Mouse (Mus musculus) forebrain, embryonic 12.5 days (tissue): ENCODE data around the gene Dst. TPM values are rescaled to one million over a fixed set of nuclear protein-coding genes. Genes with fewer than 3 reads are reported as not detected.

Experiments
- ATAC-seq: fragments of 200-750 bp; cut with Nextera tagmentation; 2 replicates; pipeline ENCODE4 v1.8.0; 2017; ENCODE audit warnings: moderate TSS enrichment; ENCODE audit not compliant: low FRiP score
- H3K27ac ChIP-seq: fragments of 300-500 bp; sonication (generic); 2 replicates; pipeline ENCODE4 v1.5.1; 2016; ENCODE audit warnings: mild to moderate bottlenecking
- H3K27me3 ChIP-seq: fragments of 300-500 bp; sonication (generic); 2 replicates; pipeline ENCODE4 v1.6.1; 2016; ENCODE audit warnings: mild to moderate bottlenecking
- H3K36me3 ChIP-seq: fragments of 300-500 bp; sonication (generic); replicated peaks from 2 replicates; pipeline ENCODE4 v1.6.1; 2016; ENCODE audit warnings: mild to moderate bottlenecking
- H3K4me1 ChIP-seq: fragments of 300-500 bp; sonication (generic); 2 replicates; pipeline ENCODE4 v1.6.1; 2016
- H3K4me2 ChIP-seq: fragments of 300-500 bp; sonication (generic); 2 replicates; pipeline ENCODE4 v1.6.1; 2016; ENCODE audit warnings: mild to moderate bottlenecking, moderate library complexity
- H3K4me3 ChIP-seq: fragments of 300-500 bp; sonication (generic); replicated peaks from 2 replicates; pipeline ENCODE4 v1.5.1; 2016; ENCODE audit warnings: mild to moderate bottlenecking
- H3K9ac ChIP-seq: fragments of 300-500 bp; sonication (generic); 2 replicates; pipeline ENCODE4 v1.6.1; 2016; ENCODE audit warnings: mild to moderate bottlenecking
- H3K9me3 ChIP-seq: fragments of 300-500 bp; sonication (generic); 2 replicates; pipeline ENCODE4 v1.6.1; 2016
- WGBS: fragments of 180-500 bp; shearing (Covaris S2); methylation state at CpG from one replicate; pipeline ENCODE4 v1.1.7; 2016; 5-methylcytosine and 5-hydroxymethylcytosine counted together
- polyA plus RNA-seq: library from polyadenylated mRNA; unstranded; fragments of >200 nt; fragmentation: Nextera tagmentation; extraction: Ambion mirVana; gene quantifications from 2 replicates; pipeline ENCODE4 v1.2.1, GENCODE M21; 2016

Gene Dst
- polyA plus RNA-seq, 1 experiment from 2014 or later: 30.8 TPM

DNA sequence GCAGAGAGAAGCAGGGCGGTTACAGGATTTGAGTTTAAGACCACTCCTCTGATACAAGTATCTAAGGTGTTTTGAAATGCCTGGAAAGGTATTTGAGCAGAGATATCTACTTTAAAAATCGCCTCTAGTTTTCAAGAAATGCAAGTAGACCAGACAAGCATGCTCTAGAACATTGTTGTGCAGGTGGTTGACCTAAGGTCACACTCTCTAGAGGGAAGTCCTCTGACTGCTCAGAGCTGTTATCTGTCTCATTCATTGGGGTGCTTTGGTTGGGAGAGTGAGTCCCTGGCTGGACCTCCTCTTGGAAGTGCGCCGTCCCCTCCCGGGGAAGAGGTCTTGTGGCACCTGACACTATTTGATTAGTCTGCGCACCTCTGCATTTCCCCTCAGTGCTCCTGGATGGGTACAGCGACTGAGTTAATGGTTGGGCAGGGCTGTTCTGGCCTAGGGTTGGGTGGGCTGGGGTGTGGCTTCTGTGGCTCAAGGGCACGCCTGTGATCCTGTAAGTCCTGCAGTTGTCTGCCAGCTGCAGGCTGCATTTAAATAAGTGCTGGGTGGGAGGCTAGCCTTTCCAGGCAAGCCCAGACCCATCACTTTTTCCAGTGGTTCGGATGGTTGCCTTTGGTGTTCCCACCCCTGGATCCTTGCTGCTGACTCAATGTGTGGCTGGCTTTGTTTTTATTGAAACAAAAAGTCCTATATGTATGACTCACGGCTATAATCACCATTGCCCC, 165.6 kb downstream of the Dst start:
- WGBS: 38% methylated on average over 10 of the region's 10 CpGs
- no peak for ATAC-seq
- Histone ChIP-seq H3K4me2 (no peak overlapping the region), H3K9me3 (no peaks in the 10 kb centered on the region), H3K4me1 (peaks cover 29% of the 10 kb centered on the region), H3K27me3 (no peaks in the 10 kb centered on the region), H3K27ac (no peak overlapping the region), H3K36me3 (no peaks in the 10 kb centered on the region), H3K9ac (no peak overlapping the region), H3K4me3 (no peak overlapping the region)

DNA sequence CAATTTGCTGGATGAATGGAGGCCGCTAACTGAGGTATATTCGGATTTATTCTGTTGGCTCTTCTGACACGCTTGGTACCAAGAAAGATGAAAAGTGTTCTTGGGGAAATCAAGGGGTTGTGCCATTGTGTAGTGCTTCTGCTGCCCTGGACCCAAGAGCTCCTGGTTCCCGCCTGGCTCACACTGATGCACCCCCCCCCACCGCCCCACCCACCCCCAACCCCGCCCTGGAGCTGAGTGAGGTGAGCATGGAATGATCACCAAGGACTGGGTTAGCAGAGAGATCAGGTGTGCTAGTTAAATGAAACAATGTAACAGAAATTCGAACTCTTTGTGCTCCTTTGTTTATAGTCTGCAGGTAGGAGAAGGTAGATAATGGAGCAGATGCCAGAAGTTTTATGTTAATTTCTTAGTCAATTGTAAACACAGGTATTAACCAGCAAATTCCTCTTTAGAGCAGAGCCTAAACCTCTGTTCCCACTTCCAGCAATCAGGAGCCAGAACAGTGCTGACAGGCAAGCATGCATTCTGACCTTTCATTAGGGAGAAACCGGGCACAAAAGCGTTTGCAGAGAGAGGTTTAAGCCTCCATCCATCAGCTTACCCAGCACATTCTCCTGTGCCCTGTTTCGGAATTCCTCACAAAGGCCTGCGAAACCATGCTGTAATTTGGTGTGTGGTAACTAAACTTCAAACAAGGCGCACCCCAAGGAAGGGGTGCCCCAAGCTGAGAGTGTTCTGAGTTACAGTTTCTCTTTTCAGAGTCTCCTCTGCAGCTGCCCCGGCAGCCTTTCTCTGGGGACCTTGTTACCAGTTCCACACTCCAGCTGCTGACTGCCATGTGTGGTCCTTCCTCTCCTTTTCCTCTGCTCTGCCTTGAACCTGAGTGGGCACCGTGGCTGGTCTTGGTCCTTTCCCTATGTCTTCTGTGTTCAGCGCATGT, 166.5 kb downstream of the Dst start:
- peak; percentile 39 for ATAC-seq
- no peaks in the 10 kb centered on the region for H3K9me3 ChIP-seq
- H3K9ac ChIP-seq: no peak overlapping the region
- no peaks in the 10 kb centered on the region for H3K36me3 ChIP-seq
- 0 out of 2 replicates have a peak overlapping the region, but pooled peaks have one; percentile 13 for H3K27ac ChIP-seq
- peaks cover 29% of the 10 kb centered on the region for H3K4me1 ChIP-seq
- 11% methylated on average over 15 of the region's 15 CpGs for WGBS
- H3K4me2 ChIP-seq: peak overlapping the region; percentile 13; the same call in 1 of the 2 replicates
- H3K27me3 ChIP-seq: no peaks in the 10 kb centered on the region
- H3K4me3 ChIP-seq: no peak overlapping the region

DNA sequence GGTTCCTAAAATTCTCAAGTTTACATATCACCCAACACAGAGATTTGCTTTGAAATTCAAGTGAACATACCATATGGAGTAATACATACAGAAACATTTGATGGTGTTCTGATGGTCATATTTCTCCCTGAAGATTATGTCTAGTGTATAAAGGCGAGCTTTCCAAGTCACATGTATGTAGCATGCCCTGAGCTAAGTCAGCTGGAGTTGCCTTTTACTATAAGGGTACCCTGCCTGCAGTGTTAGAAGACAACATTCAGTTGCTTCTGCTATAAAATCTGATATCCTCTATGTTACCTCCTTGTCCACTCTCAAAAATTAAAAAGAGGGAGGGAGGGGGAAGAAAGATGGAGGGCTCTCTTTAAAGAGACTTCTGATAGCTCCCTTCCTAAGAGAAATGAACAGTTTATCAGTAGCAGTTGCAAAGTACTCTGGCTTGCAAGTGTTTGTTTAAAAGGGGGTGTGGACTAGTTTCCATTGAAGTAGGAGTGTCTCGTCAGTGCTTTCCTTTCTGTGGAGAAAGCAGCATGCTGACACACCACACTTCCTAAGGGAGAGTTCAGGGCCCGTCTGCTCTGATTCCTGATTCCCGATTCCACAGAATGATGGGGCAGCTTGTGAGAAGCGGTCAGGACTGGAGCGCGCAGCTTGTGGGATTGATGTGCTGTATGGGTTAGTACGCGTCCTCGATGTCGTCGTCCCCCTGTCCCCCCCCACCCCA, 168.8 kb downstream of the Dst start:
- Histone ChIP-seq H3K9ac (no peak overlapping the region), H3K4me2 (peak overlapping the region; percentile 27), H3K4me1 (peaks cover 29% of the 10 kb centered on the region), H3K36me3 (no peaks in the 10 kb centered on the region), H3K27ac (no peak overlapping the region), H3K27me3 (no peaks in the 10 kb centered on the region), H3K9me3 (no peaks in the 10 kb centered on the region), H3K4me3 (no peak overlapping the region)
- no peak for ATAC-seq
- WGBS: 9% methylated on average over 12 of the region's 12 CpGs

DNA sequence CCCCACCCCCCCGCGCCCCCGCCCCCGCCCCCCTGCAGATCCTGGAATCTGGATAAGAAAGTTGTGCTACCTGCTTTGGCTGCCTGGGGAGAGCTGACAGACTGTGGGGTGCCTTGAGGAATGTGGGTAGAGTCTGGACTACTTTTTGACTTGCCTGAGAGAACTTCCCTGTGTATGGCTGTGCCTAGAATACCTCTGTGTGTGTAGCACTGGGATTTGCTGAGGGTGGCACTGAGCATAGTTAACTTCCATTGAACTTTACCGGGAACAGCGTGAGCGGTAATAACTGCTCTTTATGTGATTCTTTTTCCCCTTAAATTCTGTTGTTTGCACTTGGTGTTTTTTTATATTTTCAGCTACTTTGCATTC, 169.4 kb downstream of the Dst start:
- no peak for ATAC-seq
- H3K9me3 ChIP-seq: no peaks in the 10 kb centered on the region
- H3K27ac ChIP-seq: no peak overlapping the region
- peak overlapping the region; percentile 27 for H3K4me2 ChIP-seq
- no peaks in the 10 kb centered on the region for H3K27me3 ChIP-seq
- H3K9ac ChIP-seq: no peak overlapping the region
- H3K4me1 ChIP-seq: peaks cover 29% of the 10 kb centered on the region
- H3K36me3 ChIP-seq: no peaks in the 10 kb centered on the region
- no peak overlapping the region for H3K4me3 ChIP-seq
- 15% methylated on average over 7 of the region's 7 CpGs for WGBS

DNA sequence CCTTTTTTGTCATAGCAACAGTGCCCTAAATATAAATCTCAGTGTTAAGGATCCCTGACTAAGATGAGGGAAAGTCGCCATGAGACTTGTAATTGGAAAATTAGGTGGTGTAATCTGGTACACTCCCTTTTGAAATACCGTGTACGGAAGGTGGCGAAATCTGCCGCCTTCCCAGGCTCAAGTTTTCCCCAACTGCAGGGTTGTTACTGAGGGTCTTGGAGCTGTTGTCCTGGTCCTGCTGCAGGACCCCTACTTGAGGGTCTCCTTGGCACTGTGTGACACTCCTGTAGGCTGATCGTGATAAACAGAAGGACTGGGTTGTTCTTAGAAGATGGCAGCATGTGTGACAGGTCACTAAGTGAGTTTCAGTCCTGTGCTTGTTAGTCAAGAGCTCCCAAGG, 169.9 kb downstream of the Dst start:
- WGBS: 84% methylated on average over 6 of the region's 6 CpGs
- H3K4me2 ChIP-seq: no peak overlapping the region
- no peak for ATAC-seq

DNA sequence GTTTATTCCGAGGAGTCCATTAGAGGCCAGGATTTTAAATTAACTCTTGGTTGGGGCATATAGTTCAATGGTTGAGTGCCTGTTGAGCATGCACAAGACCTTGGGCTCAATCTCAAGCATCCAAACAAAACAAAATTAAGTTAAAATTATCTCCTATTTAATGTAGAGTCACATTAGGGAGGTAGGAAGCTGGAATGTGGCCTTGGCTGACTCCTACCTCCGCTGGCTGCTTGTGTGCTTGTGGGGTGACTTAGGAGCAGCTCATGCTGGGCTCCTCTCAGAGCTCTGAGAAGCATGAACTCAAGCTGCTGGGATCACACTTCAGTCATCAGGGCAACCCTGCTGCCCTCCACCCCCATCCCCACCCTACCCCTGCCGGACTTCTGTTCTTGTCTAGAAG, 181.0 kb downstream of the Dst start:
- ATAC-seq: no peak
- WGBS: 96% methylated on average over 3 of the region's 3 CpGs
- Histone ChIP-seq H3K9me3 (no peaks in the 10 kb centered on the region), H3K4me2 (no peak overlapping the region), H3K27me3 (no peaks in the 10 kb centered on the region), H3K27ac (no peak overlapping the region), H3K4me3 (no peak overlapping the region), H3K9ac (no peak overlapping the region), H3K4me1 (no peaks in the 10 kb centered on the region), H3K36me3 (peaks cover 11% of the 10 kb centered on the region)

More for the DNA sequence above, 169.9 kb downstream of the Dst start:
- H3K27me3 ChIP-seq: no peaks in the 10 kb centered on the region
- H3K9me3 ChIP-seq: no peaks in the 10 kb centered on the region
- no peaks in the 10 kb centered on the region for H3K36me3 ChIP-seq
- H3K27ac ChIP-seq: no peak overlapping the region
- no peak overlapping the region for H3K4me3 ChIP-seq
- no peak overlapping the region for H3K9ac ChIP-seq
- H3K4me1 ChIP-seq: peaks cover 29% of the 10 kb centered on the region

DNA sequence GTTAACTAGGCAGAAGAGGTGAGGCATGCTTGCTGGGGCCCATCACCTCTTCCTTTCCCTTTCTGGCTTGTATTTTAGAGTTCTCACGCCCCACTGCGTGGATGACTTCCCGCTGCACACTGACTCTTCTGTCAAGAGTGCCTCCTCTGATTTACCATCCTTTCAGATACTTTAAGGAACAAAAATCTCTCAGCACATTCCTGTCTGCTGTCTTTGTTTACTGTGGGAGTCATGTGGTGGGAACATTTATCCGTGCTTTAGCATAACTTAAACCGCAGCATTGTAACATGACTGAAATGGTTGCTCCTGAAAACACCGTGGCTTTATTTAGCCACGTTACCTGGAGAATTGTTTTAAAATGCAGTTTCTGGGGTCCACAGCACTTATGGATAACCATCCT, 182.7 kb downstream of the Dst start:
- Histone ChIP-seq H3K27me3 (no peaks in the 10 kb centered on the region), H3K36me3 (peaks cover 11% of the 10 kb centered on the region), H3K4me3 (no peak overlapping the region), H3K4me2 (no peak overlapping the region), H3K9ac (no peak overlapping the region), H3K4me1 (no peaks in the 10 kb centered on the region), H3K27ac (no peak overlapping the region), H3K9me3 (no peaks in the 10 kb centered on the region)
- WGBS: 92% methylated on average over 7 of the region's 7 CpGs
- no peak for ATAC-seq

DNA sequence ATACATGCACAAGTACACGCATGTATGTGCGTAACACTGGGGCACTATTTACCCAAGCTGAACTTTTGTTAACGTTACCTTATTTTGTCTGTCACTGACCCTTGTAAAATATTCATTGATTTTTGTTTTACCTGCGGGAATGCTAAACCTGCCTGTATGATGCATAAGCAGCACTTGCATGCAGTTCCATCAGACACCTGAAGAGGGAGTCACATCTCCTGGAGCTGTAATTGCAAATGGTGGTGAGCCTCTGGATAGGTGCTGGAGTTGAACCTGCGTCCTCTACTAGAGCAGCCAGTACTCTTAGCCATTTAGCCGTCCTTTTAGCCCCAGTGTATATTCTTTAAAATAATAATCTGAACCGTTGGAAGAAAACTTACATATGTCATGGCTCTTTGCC, 185.6 kb downstream of the Dst start:
- ATAC-seq: no peak
- H3K27ac ChIP-seq: no peak overlapping the region
- H3K36me3 ChIP-seq: no peaks in the 10 kb centered on the region
- no peaks in the 10 kb centered on the region for H3K9me3 ChIP-seq
- H3K4me3 ChIP-seq: no peak overlapping the region
- H3K27me3 ChIP-seq: no peaks in the 10 kb centered on the region
- H3K4me2 ChIP-seq: no peak overlapping the region
- WGBS: 97% methylated on average over 7 of the region's 7 CpGs
- peaks cover 6% of the 10 kb centered on the region for H3K4me1 ChIP-seq
- H3K9ac ChIP-seq: no peak overlapping the region

DNA sequence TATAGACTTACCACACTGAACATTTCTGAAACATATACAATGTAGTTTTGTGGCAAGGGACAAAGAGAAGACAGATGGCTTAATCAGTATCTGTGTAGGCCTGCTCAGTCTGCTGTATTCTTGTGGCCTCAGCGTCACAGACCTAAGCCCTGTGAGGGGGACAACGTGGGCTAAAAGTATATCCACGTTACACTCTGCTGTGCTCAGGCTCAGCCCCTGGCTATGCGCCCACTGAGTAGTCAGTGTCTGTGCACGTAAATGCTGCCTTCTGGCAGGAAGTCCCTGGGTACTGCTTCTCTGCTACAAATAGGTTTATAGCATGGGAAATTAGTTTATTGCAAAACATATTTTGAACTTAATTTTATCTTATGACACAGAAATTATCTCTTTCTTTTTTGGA, 186.3 kb downstream of the Dst start:
- no peak overlapping the region for H3K27ac ChIP-seq
- WGBS: 77% methylated on average over 5 of the region's 5 CpGs
- no peaks in the 10 kb centered on the region for H3K9me3 ChIP-seq
- no peaks in the 10 kb centered on the region for H3K27me3 ChIP-seq
- no peaks in the 10 kb centered on the region for H3K36me3 ChIP-seq
- H3K4me1 ChIP-seq: peaks cover 6% of the 10 kb centered on the region
- H3K4me3 ChIP-seq: no peak overlapping the region
- no peak overlapping the region for H3K9ac ChIP-seq
- 0 out of 2 replicates have a peak, but pooled peaks have one; percentile 39 for ATAC-seq
- H3K4me2 ChIP-seq: no peak overlapping the region

DNA sequence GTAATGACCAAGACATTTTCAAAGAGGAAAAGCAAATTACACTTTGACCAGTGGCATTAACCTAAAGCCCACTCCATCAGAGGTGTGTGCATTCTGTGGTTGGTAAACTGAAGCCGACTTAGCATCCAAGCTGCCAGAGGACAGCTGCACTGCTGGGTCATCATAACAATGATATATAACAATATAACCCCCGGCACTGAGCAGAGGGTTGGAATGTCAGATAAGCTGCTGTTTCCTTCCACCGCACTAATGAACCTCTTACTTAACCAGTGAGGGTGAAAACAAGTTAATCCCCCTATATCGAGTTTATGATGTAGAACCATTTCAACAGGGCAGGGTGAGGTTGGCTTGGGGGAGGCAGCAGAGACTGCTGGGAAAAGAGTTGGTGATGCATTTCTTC, 187.1 kb downstream of the Dst start:
- Histone ChIP-seq H3K4me2 (no peak overlapping the region), H3K9ac (no peak overlapping the region), H3K27me3 (no peaks in the 10 kb centered on the region), H3K9me3 (no peaks in the 10 kb centered on the region), H3K4me3 (no peak overlapping the region), H3K36me3 (no peaks in the 10 kb centered on the region), H3K27ac (no peak overlapping the region), H3K4me1 (peaks cover 7% of the 10 kb centered on the region)
- no peak for ATAC-seq
- WGBS: 36% methylated on average over 4 of the region's 4 CpGs

DNA sequence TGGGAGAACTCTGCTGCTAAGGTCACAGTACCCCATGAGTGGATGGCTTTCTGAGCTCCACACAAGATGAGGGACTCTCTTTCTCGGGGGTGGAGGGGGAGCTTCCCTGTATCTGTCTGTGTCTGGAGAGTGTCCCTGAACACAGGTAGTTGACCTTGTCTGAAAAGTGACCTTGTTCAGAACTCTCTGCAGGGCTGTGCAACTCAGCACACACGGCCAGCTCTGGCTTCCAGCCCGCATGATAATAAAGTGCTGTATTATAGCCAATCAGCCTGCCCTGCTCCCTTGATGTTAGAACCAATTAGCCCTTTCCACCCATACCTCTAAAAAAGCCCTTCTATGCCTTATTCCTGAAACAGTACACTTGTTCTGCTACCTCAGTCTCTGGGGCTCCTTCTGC, 188.9 kb downstream of the Dst start:
- H3K4me1 ChIP-seq: peaks cover 11% of the 10 kb centered on the region
- H3K9me3 ChIP-seq: no peaks in the 10 kb centered on the region
- H3K27ac ChIP-seq: no peak overlapping the region
- no peak overlapping the region for H3K4me3 ChIP-seq
- no peak overlapping the region for H3K4me2 ChIP-seq
- no peaks in the 10 kb centered on the region for H3K36me3 ChIP-seq
- ATAC-seq: peak; percentile 33; the same call in 1 of the 2 replicates
- 59% methylated on average over 3 of the region's 3 CpGs for WGBS
- H3K27me3 ChIP-seq: no peaks in the 10 kb centered on the region
- no peak overlapping the region for H3K9ac ChIP-seq

DNA sequence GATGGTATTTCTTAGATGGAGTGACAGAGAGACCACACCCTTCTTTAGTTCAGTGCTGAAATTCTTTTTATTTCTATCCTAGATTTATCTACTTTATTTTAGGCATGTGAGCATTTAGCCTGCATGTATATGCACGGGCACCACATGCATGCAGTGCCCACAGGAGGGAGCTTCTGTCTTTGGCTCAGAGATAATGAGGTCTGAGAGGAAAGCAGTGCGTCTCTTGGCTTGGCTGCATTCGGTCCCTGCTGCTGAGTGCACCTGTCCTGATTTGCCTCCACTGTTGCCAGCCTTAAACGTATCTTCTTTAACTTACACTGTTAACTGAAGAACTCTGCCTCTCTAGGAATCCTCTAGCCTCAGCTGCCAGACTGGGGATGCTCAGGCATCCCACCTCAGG, 189.6 kb downstream of the Dst start:
- 0 out of 2 replicates have a peak, but pooled peaks cover 3% of the 10 kb centered on the region for H3K9me3 ChIP-seq
- no peak for ATAC-seq
- H3K4me2 ChIP-seq: no peak overlapping the region
- H3K36me3 ChIP-seq: no peaks in the 10 kb centered on the region
- H3K27me3 ChIP-seq: no peaks in the 10 kb centered on the region
- no peak overlapping the region for H3K27ac ChIP-seq
- peaks cover 11% of the 10 kb centered on the region for H3K4me1 ChIP-seq
- WGBS: 61% methylated on average over 4 of the region's 4 CpGs
- no peak overlapping the region for H3K9ac ChIP-seq
- H3K4me3 ChIP-seq: no peak overlapping the region
